Mouse (Mus musculus): ENCODE data around the gene Hoxd12. TPM values are rescaled to one million over a fixed set of nuclear protein-coding genes. Genes with fewer than 3 reads are reported as not detected.

Hoxd12 gene
- polyA plus RNA-seq, 1 experiment from 2014 or later: not detected

DNA sequence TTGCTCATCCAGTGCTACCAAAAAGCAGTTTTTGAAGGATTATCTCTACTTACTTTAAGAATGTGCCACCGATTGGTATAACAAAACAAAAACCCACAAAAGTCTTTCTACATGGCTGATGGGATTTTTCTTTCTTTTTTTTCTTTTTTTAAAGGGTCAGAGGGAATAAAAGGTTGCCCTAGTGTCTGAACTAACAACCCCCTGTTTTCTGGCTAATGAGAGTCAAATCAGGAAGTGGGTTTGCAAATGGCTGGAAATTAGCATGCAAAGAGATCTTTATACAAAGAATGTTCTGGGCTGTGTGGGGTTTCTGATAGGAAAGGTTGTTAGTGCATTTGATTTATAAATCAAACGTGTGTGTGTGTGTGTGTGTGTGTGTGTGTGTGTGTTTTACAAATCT lies 45.6 kb downstream of the Hoxd12 start:
- H3K4me3 ChIP-seq (ENCODE audit: low read length): no peak overlapping the region
- peaks cover 67% of the 10 kb centered on the region for H3K27me3 ChIP-seq (replicated peaks; ENCODE audit: control insufficient read depth, insufficient read depth, low read length)
- 18% methylated on average over 2 of the region's 2 CpGs for WGBS

DNA sequence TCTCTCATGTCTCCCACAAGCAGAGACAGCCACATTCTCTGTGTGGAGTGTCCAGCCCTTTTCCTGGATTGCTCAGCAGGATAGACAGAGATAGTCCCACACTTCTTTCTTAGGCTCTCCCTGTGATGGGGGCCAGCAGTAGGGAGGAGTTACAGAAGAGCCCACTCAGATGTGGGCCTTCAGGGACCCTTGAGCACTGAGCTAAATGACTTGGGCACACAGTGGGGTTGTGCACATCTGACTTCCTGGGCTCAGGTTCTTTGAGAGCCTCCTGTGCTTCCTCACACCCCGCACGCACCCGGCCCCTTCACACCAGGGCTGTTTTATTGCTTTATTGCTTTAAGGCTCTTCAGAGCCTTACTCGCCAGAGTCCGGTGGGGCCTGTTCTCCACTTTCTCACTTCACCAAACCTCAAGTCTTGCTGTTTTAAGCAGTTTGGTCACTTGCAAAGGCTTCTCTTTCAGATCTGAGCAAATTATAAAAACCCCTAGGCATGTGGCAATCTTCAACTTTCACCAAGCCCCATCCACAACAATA lies 46.2 kb downstream of the Hoxd12 start:
- Histone ChIP-seq H3K27me3 (replicated peaks; ENCODE audit: control insufficient read depth, insufficient read depth, low read length) (peaks cover 62% of the 10 kb centered on the region), H3K36me3 (ENCODE audit: control insufficient read depth, insufficient read depth, low read length) (no peaks in the 10 kb centered on the region), H3K4me2 (ENCODE audit: low read length) (no peak overlapping the region), H3K9ac (ENCODE audit: low read depth, low read length) (no peak overlapping the region), H3K9me3 (ENCODE audit: control insufficient read depth, low read length) (no peaks in the 10 kb centered on the region), H3K4me1 (ENCODE audit: control insufficient read depth, insufficient read depth, low read depth, low read length) (peaks cover 2% of the 10 kb centered on the region; the same call in 1 of the 2 replicates), H3K27ac (ENCODE audit: low read depth, low read length) (no peak overlapping the region), H3K4me3 (ENCODE audit: low read length) (no peak overlapping the region)
- no peak for ATAC-seq
- 19% methylated on average over 5 of the region's 5 CpGs for whole genome bisulfite sequencing

More for the DNA sequence above, 45.6 kb downstream of the Hoxd12 start:
- H3K9me3 ChIP-seq (ENCODE audit: control insufficient read depth, low read length): no peaks in the 10 kb centered on the region
- no peak overlapping the region for H3K27ac ChIP-seq (ENCODE audit: low read depth, low read length)
- no peak for ATAC-seq
- H3K4me2 ChIP-seq (ENCODE audit: low read length): no peak overlapping the region
- no peak overlapping the region for H3K9ac ChIP-seq (ENCODE audit: low read depth, low read length)
- H3K4me1 ChIP-seq (ENCODE audit: control insufficient read depth, insufficient read depth, low read depth, low read length): peaks cover 2% of the 10 kb centered on the region; the same call in 1 of the 2 replicates
- no peaks in the 10 kb centered on the region for H3K36me3 ChIP-seq (ENCODE audit: control insufficient read depth, insufficient read depth, low read length)

DNA sequence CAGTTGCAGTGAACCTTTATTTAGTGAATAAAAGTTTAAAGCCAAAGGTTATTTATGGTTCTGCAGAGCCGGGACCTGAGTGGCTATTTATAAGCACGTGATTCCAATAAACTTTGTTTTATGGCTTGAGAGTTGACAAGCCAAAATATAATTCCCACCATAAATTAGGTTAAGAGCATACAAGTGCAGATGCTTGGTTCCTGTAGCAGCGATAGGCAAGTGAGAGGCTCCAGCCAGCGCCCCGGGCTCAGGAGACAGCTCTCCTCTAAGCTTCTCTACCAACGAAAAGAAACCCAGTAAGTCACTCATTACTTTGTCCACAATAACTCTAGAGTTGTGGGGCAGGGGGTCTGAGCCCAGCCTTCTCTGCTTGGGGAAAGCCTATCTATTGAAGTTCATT lies 47.1 kb downstream of the Hoxd12 start:
- no peak overlapping the region for H3K9ac ChIP-seq (ENCODE audit: low read depth, low read length)

DNA sequence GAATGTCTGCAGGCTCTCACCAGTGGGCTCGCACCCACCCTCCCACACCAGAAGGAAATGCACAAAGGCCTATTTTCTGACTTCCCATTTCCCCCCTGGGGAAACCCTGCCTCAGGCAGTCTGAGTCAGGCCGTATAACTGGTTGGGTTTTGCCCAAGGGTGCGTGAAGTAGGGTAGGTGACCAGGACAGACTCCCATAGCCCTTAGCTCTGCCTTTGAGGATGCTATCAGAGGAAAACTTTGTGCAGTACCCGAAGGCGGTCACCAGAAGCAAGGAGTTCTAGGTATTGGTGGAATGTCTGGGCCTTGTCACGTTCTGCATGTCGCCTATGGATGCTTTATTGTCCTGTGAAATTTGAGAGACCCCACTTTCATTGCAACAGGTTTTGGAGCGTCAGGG lies 48.1 kb downstream of the Hoxd12 start:
- ATAC-seq: no peak
- Histone ChIP-seq H3K4me2 (ENCODE audit: low read length) (peak overlapping the region; percentile 25), H3K9me3 (ENCODE audit: control insufficient read depth, low read length) (no peaks in the 10 kb centered on the region), H3K4me3 (ENCODE audit: low read length) (0 out of 2 replicates have a peak overlapping the region, but pooled peaks have one; percentile 6), H3K9ac (ENCODE audit: low read depth, low read length) (0 out of 2 replicates have a peak overlapping the region, but pooled peaks have one; percentile 7), H3K4me1 (ENCODE audit: control insufficient read depth, insufficient read depth, low read depth, low read length) (peaks cover 2% of the 10 kb centered on the region), H3K27ac (ENCODE audit: low read depth, low read length) (no peak overlapping the region), H3K36me3 (ENCODE audit: control insufficient read depth, insufficient read depth, low read length) (no peaks in the 10 kb centered on the region), H3K27me3 (replicated peaks; ENCODE audit: control insufficient read depth, insufficient read depth, low read length) (peaks cover 58% of the 10 kb centered on the region)
- 8% methylated on average over 8 of the region's 8 CpGs for WGBS

More for the DNA sequence above, 47.1 kb downstream of the Hoxd12 start:
- Histone ChIP-seq H3K27ac (ENCODE audit: low read depth, low read length) (no peak overlapping the region), H3K9me3 (ENCODE audit: control insufficient read depth, low read length) (no peaks in the 10 kb centered on the region), H3K4me3 (ENCODE audit: low read length) (no peak overlapping the region), H3K4me1 (ENCODE audit: control insufficient read depth, insufficient read depth, low read depth, low read length) (peaks cover 2% of the 10 kb centered on the region), H3K36me3 (ENCODE audit: control insufficient read depth, insufficient read depth, low read length) (no peaks in the 10 kb centered on the region), H3K4me2 (ENCODE audit: low read length) (no peak overlapping the region; the same call in 1 of the 2 replicates), H3K27me3 (replicated peaks; ENCODE audit: control insufficient read depth, insufficient read depth, low read length) (peaks cover 60% of the 10 kb centered on the region)
- no peak for ATAC-seq
- WGBS: 12% methylated on average over 6 of the region's 6 CpGs

DNA sequence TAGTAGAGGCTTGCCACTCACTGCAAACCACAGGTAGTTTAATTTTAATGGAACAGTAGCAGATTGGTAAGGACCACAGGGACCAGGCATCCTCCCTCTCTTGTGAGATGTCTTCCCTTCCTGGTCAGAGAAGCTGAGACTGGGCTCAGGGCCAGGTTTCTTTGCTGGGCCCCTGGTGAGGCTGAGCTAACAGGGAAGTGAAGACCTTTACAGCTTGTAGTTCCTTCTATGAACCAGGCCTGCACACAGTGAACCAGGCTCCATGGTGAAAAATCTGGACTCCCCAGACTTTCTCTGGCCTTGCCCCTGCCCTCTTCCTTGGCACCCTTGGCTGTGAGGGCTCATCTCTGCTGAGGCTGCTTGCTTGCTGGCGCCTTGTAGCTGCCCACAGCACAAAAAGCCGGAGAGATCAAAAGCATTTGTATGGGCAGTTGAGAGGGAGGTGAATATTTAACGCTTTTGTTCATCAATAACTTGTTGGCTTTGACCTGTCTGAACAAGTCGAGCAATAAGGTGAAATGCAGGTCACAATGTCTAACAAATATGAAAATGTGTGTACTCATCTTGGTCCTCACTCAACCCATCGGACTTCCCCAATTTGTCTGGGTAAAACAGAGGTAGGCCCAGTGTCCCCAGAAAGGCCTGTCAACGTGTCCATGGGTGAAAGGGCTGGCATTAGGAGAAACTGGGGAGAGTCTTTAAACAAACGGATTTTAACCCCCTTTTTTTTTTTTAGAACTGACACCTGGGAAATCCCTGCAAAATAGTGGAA lies 49.6 kb downstream of the Hoxd12 start:
- 18% methylated on average over 7 of the region's 7 CpGs for WGBS
- Histone ChIP-seq H3K9me3 (ENCODE audit: control insufficient read depth, low read length) (no peaks in the 10 kb centered on the region), H3K36me3 (ENCODE audit: control insufficient read depth, insufficient read depth, low read length) (no peaks in the 10 kb centered on the region), H3K27ac (ENCODE audit: low read depth, low read length) (no peak overlapping the region), H3K4me2 (ENCODE audit: low read length) (no peak overlapping the region), H3K27me3 (replicated peaks; ENCODE audit: control insufficient read depth, insufficient read depth, low read length) (peaks cover 58% of the 10 kb centered on the region), H3K4me3 (ENCODE audit: low read length) (no peak overlapping the region), H3K9ac (ENCODE audit: low read depth, low read length) (no peak overlapping the region), H3K4me1 (ENCODE audit: control insufficient read depth, insufficient read depth, low read depth, low read length) (peaks cover 2% of the 10 kb centered on the region)
- ATAC-seq: no peak

DNA sequence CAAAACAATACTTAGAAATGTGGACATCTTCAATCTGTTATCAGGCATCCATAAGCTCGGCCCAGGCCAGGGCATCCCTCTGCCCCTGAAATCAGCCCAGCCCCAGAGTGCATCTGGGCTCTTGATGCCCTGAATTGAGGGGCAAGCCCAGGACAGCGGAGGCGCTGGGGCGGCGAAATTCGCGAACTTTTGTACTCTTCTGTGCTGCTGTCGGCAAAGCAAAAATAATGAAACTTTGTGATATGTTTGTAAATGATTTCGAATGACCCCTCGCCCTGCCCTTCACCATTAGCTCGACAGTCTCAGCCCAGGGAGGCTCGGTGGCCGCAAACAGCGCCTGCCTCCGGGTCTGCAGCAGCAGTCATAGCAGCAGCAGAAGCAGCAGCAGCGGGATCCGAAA lies 50.4 kb downstream of the Hoxd12 start:
- Histone ChIP-seq H3K4me1 (ENCODE audit: control insufficient read depth, insufficient read depth, low read depth, low read length) (peaks cover 2% of the 10 kb centered on the region), H3K9ac (ENCODE audit: low read depth, low read length) (no peak overlapping the region), H3K9me3 (ENCODE audit: control insufficient read depth, low read length) (no peaks in the 10 kb centered on the region), H3K4me2 (ENCODE audit: low read length) (peak overlapping the region; percentile 35), H3K36me3 (ENCODE audit: control insufficient read depth, insufficient read depth, low read length) (no peaks in the 10 kb centered on the region), H3K27me3 (replicated peaks; ENCODE audit: control insufficient read depth, insufficient read depth, low read length) (peaks cover 52% of the 10 kb centered on the region), H3K4me3 (ENCODE audit: low read length) (peak overlapping the region; percentile 9; the same call in 1 of the 2 replicates), H3K27ac (ENCODE audit: low read depth, low read length) (no peak overlapping the region)
- WGBS: 10% methylated on average over 17 of the region's 17 CpGs
- no peak for ATAC-seq

DNA sequence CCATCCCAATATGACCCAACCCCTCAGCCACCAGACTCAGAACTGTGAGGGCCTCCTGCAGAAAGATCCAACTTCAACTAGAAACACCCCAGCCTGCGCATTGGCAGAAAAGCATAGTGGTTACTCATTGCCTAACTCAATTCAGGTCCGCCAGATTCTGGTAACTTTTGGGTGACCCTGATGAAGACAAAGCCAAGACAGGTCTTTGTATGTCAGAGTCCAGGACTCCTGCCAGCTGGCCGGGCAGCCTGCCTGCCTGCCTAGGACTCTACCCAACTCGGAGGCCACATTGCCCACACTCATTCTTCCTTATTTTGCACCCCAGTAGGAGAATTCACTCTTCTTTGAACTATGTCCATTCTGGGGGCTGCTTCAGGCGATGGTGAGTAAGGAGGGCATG lies 51.7 kb downstream of the Hoxd12 start, which contains the start of gene Gm28230:
TSS of gene Gm28230 (plus strand) at position 178 of the 400 bp plus-strand sequence.
- peak; percentile 59; the same call in 1 of the 2 replicates for ATAC-seq
- peaks cover 49% of the 10 kb centered on the region for H3K27me3 ChIP-seq (replicated peaks; ENCODE audit: control insufficient read depth, insufficient read depth, low read length)

DNA sequence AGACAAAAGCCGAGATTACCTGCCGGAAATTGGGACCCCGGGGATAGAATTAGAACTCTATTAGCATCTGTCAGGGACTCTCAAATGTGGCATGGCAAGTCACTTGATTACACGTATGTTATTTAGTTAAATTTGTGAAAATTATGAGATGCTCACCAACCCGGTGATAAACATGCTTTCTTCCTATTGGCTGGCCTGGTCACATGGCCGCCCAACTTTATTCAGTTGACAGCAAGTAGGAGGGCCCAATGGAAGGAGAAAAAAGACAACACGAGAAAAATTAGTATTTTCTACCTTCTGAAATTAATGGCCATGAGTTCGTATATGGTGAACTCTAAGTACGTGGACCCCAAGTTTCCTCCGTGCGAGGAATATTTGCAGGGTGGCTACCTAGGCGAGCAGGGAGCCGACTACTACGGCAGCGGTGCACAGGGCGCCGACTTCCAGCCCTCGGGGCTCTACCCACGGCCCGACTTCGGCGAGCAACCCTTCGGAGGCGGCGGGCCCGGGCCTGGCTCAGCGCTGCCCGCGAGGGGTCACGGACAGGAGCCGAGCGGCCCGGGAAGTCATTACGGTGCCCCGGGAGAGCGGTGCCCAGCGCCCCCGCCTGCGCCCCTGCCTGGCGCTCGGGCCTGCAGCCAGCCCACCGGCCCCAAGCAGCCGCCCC lies 52.3 kb downstream of the Hoxd12 start:
- Histone ChIP-seq H3K9ac (ENCODE audit: low read depth, low read length) (peak overlapping the region; percentile 53), H3K27ac (ENCODE audit: low read depth, low read length) (peak overlapping the region; percentile 81), H3K27me3 (replicated peaks; ENCODE audit: control insufficient read depth, insufficient read depth, low read length) (peaks cover 47% of the 10 kb centered on the region), H3K4me1 (ENCODE audit: control insufficient read depth, insufficient read depth, low read depth, low read length) (peaks cover 2% of the 10 kb centered on the region), H3K9me3 (ENCODE audit: control insufficient read depth, low read length) (no peaks in the 10 kb centered on the region), H3K4me2 (ENCODE audit: low read length) (peak overlapping the region; percentile 50), H3K4me3 (ENCODE audit: low read length) (peak overlapping the region; percentile 49), H3K36me3 (ENCODE audit: control insufficient read depth, insufficient read depth, low read length) (no peaks in the 10 kb centered on the region)
- WGBS: 1% methylated on average over 39 of the region's 43 CpGs
- ATAC-seq: peak; percentile 57; the same call in 1 of the 2 replicates

More for the DNA sequence above, 51.7 kb downstream of the Hoxd12 start, which contains the start of gene Gm28230:
- H3K4me2 ChIP-seq (ENCODE audit: low read length): peak within 1 kb of the TSS; percentile 50
- no peaks in the 10 kb centered on the region for H3K9me3 ChIP-seq (ENCODE audit: control insufficient read depth, low read length)
- no peaks in the 10 kb centered on the region for H3K36me3 ChIP-seq (ENCODE audit: control insufficient read depth, insufficient read depth, low read length)
- peak within 1 kb of the TSS; percentile 49 for H3K4me3 ChIP-seq (ENCODE audit: low read length)
- H3K9ac ChIP-seq (ENCODE audit: low read depth, low read length): peak within 1 kb of the TSS; percentile 53
- WGBS: 6% methylated on average over 5 of the region's 5 CpGs
- peaks cover 2% of the 10 kb centered on the region for H3K4me1 ChIP-seq (ENCODE audit: control insufficient read depth, insufficient read depth, low read depth, low read length)
- peak within 1 kb of the TSS; percentile 81 for H3K27ac ChIP-seq (ENCODE audit: low read depth, low read length)
